Mouse (Mus musculus): ENCODE measurements around the gene Clec1a. TPM values are rescaled to one million over a fixed set of nuclear protein-coding genes. Genes with fewer than 3 reads are reported as not detected.

Clec1a gene
- polyA plus RNA-seq, 2 experiments = 1.3 to 2.5 TPM

DNA sequence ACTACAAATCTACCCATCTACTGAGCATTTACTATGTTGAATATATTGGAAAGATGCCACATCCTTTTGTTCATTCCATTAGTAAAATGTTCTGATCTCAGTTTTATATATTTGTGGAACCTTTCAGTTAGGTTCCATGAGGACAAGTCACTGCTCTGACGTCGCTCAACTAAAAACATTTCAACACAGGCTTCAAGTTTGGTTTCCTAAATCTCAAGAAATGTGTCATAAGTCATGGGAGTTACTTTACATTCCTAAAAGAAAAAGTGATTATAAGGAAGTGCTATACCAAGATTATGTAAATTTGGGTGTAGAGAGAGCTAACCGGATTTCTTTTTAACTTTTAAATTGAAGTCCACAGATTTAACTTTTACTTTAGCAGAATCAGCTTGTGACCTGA, 15.8 kb downstream of the Clec1a start:
- no peak for TF ChIP-seq POLR2A (IDR thresholded peaks at IDR 0.05; ENCODE audit: borderline replicate concordance, extremely low read depth, insufficient read depth, insufficient read length)
- Histone ChIP-seq H3K9ac (ENCODE audit: low read depth, low read length, severe bottlenecking) (no peak overlapping the region), H3K36me3 (ENCODE audit: control insufficient read depth, insufficient read depth, low read length) (no peaks in the 10 kb centered on the region), H3K4me3 (replicated peaks; ENCODE audit: low read length) (no peak overlapping the region), H3K27me3 (ENCODE audit: control insufficient read depth, insufficient read depth, low read length) (no peaks in the 10 kb centered on the region), H3K9me3 (ENCODE audit: control insufficient read depth, low read length) (no peaks in the 10 kb centered on the region), H3K4me1 (ENCODE audit: control insufficient read depth, insufficient read depth, low read length) (no peaks in the 10 kb centered on the region), H3K27ac (replicated peaks; ENCODE audit: low read depth, low read length) (no peak overlapping the region), H3K4me2 (replicated peaks; ENCODE audit: low read depth, low read length, severe bottlenecking) (no peak overlapping the region)
- whole genome bisulfite sequencing = 90% methylated on average over 3 of the region's 3 CpGs
- DNase-seq (ENCODE audit: low spot score) (no peak), ATAC-seq (ENCODE audit: low FRiP score, low read depth) (no peak)

GRCm38 (mm10) chr6:129434239-129434638, 17.6 kb downstream of the Clec1a start:
- no peaks in the 10 kb centered on the region for H3K9me3 ChIP-seq (ENCODE audit: control insufficient read depth, low read length)
- no peak for DNase-seq (ENCODE audit: low spot score)
- no peaks in the 10 kb centered on the region for H3K36me3 ChIP-seq (ENCODE audit: control insufficient read depth, insufficient read depth, low read length)
- H3K27me3 ChIP-seq (ENCODE audit: control insufficient read depth, insufficient read depth, low read length) = no peaks in the 10 kb centered on the region
- no peak overlapping the region for H3K27ac ChIP-seq (replicated peaks; ENCODE audit: low read depth, low read length)
- no peak overlapping the region for H3K4me3 ChIP-seq (replicated peaks; ENCODE audit: low read length)
- H3K9ac ChIP-seq (ENCODE audit: low read depth, low read length, severe bottlenecking) = no peak overlapping the region
- TF ChIP-seq POLR2A (IDR thresholded peaks at IDR 0.05; ENCODE audit: borderline replicate concordance, extremely low read depth, insufficient read depth, insufficient read length) = no peak
- H3K4me1 ChIP-seq (ENCODE audit: control insufficient read depth, insufficient read depth, low read length) = no peaks in the 10 kb centered on the region
- no peak overlapping the region for H3K4me2 ChIP-seq (replicated peaks; ENCODE audit: low read depth, low read length, severe bottlenecking)
- 86% methylated on average over 5 of the region's 5 CpGs for WGBS
- ATAC-seq (ENCODE audit: low FRiP score, low read depth) = no peak

GRCm38 (mm10) chr6:129427281-129427680, 24.5 kb downstream of the Clec1a start:
- no peak for TF ChIP-seq POLR2A (IDR thresholded peaks at IDR 0.05; ENCODE audit: borderline replicate concordance, extremely low read depth, insufficient read depth, insufficient read length)
- Histone ChIP-seq H3K36me3 (ENCODE audit: control insufficient read depth, insufficient read depth, low read length) (no peaks in the 10 kb centered on the region), H3K4me3 (replicated peaks; ENCODE audit: low read length) (no peak overlapping the region), H3K4me2 (replicated peaks; ENCODE audit: low read depth, low read length, severe bottlenecking) (no peak overlapping the region), H3K9ac (ENCODE audit: low read depth, low read length, severe bottlenecking) (no peak overlapping the region), H3K9me3 (ENCODE audit: control insufficient read depth, low read length) (no peaks in the 10 kb centered on the region), H3K4me1 (ENCODE audit: control insufficient read depth, insufficient read depth, low read length) (peaks cover 8% of the 10 kb centered on the region), H3K27ac (replicated peaks; ENCODE audit: low read depth, low read length) (no peak overlapping the region), H3K27me3 (ENCODE audit: control insufficient read depth, insufficient read depth, low read length) (no peaks in the 10 kb centered on the region)
- ATAC-seq (ENCODE audit: low FRiP score, low read depth) = no peak
- no peak for DNase-seq (ENCODE audit: low spot score)
- 92% methylated on average over 4 of the region's 4 CpGs for WGBS

GRCm38 (mm10) chr6:129425812-129426211, 26.0 kb downstream of the Clec1a start:
- Histone ChIP-seq H3K36me3 (ENCODE audit: control insufficient read depth, insufficient read depth, low read length) (no peaks in the 10 kb centered on the region), H3K4me1 (ENCODE audit: control insufficient read depth, insufficient read depth, low read length) (peaks cover 8% of the 10 kb centered on the region), H3K9ac (ENCODE audit: low read depth, low read length, severe bottlenecking) (no peak overlapping the region), H3K27me3 (ENCODE audit: control insufficient read depth, insufficient read depth, low read length) (no peaks in the 10 kb centered on the region), H3K27ac (replicated peaks; ENCODE audit: low read depth, low read length) (no peak overlapping the region), H3K4me3 (replicated peaks; ENCODE audit: low read length) (no peak overlapping the region), H3K9me3 (ENCODE audit: control insufficient read depth, low read length) (no peaks in the 10 kb centered on the region), H3K4me2 (replicated peaks; ENCODE audit: low read depth, low read length, severe bottlenecking) (no peak overlapping the region)
- 23% methylated on average over 5 of the region's 5 CpGs for WGBS
- no peak for TF ChIP-seq POLR2A (IDR thresholded peaks at IDR 0.05; ENCODE audit: borderline replicate concordance, extremely low read depth, insufficient read depth, insufficient read length)
- DNase-seq (ENCODE audit: low spot score) (peak; percentile 10), ATAC-seq (ENCODE audit: low FRiP score, low read depth) (no peak)

- WGBS = 57% methylated on average over 5 of the region's 5 CpGs
- no peak overlapping the region for H3K4me2 ChIP-seq (replicated peaks; ENCODE audit: low read depth, low read length, severe bottlenecking)
- H3K4me3 ChIP-seq (replicated peaks; ENCODE audit: low read length) = no peak overlapping the region
- no peak overlapping the region for H3K9ac ChIP-seq (ENCODE audit: low read depth, low read length, severe bottlenecking)
- peaks cover 8% of the 10 kb centered on the region for H3K4me1 ChIP-seq (ENCODE audit: control insufficient read depth, insufficient read depth, low read length)
- no peak overlapping the region for H3K27ac ChIP-seq (replicated peaks; ENCODE audit: low read depth, low read length)
- H3K36me3 ChIP-seq (ENCODE audit: control insufficient read depth, insufficient read depth, low read length) = no peaks in the 10 kb centered on the region
- no peaks in the 10 kb centered on the region for H3K9me3 ChIP-seq (ENCODE audit: control insufficient read depth, low read length)
- H3K27me3 ChIP-seq (ENCODE audit: control insufficient read depth, insufficient read depth, low read length) = no peaks in the 10 kb centered on the region
- no peak for TF ChIP-seq POLR2A (IDR thresholded peaks at IDR 0.05; ENCODE audit: borderline replicate concordance, extremely low read depth, insufficient read depth, insufficient read length)
- no peak for ATAC-seq (ENCODE audit: low FRiP score, low read depth)
- DNase-seq (ENCODE audit: low spot score) = no peak
Measured at GRCm38 (mm10) chr6:129425217-129425616, 26.6 kb downstream of the Clec1a start.

DNA sequence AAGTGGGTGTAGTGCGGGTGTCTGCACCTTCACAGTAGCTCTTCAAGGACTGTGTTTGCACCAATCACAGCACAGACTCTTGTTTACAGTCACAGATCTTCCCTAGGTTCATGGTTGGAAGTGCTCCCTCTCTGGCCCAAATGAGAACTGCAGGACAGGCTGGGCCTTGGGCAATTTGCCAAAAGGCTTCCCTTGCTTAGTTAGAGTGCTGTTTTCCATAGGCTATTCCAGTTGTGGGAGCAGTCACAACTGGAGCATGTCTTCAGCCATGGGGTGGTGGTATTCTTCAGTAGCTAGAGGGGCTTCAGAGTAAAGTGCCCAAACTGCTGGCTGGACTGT, 28.1 kb downstream of the Clec1a start:
- Histone ChIP-seq H3K4me3 (replicated peaks; ENCODE audit: low read length) (no peak overlapping the region), H3K27me3 (ENCODE audit: control insufficient read depth, insufficient read depth, low read length) (no peaks in the 10 kb centered on the region), H3K9ac (ENCODE audit: low read depth, low read length, severe bottlenecking) (no peak overlapping the region), H3K4me1 (ENCODE audit: control insufficient read depth, insufficient read depth, low read length) (peaks cover 8% of the 10 kb centered on the region), H3K9me3 (ENCODE audit: control insufficient read depth, low read length) (no peaks in the 10 kb centered on the region), H3K4me2 (replicated peaks; ENCODE audit: low read depth, low read length, severe bottlenecking) (no peak overlapping the region), H3K36me3 (ENCODE audit: control insufficient read depth, insufficient read depth, low read length) (no peaks in the 10 kb centered on the region), H3K27ac (replicated peaks; ENCODE audit: low read depth, low read length) (no peak overlapping the region)
- ATAC-seq (ENCODE audit: low FRiP score, low read depth) (peak; percentile 64), DNase-seq (ENCODE audit: low spot score) (peak; percentile 67)
- no peak for TF ChIP-seq POLR2A (IDR thresholded peaks at IDR 0.05; ENCODE audit: borderline replicate concordance, extremely low read depth, insufficient read depth, insufficient read length)
- 14% methylated on average over 1 of the region's 1 CpGs for WGBS
